Mouse (Mus musculus) induced T-regulatory cell, adult 2 months (primary cell): Measurements from ENCODE around the gene Dclre1c.
A peak's percentile ranks its signal among the peaks of the same experiment; 100 is the strongest.
"Not testable (repeated sequence)": the region's sequence is repeated elsewhere in the genome, so short reads cannot be mapped to it uniquely, and the experiment has no call there.

Experiments
- DNase-seq: peaks from one replicate; pipeline ENCODE4 v3.0.0-alpha.2; 2012; ENCODE audit warnings: low read depth

Dclre1c gene

GRCm38 (mm10) chr2:3423841-3424578 is at the start of gene Dclre1c:
TSS of gene Dclre1c (plus strand) at chr2:3424131.
- peak; percentile 97 for DNase-seq

GRCm38 (mm10) chr2:3387105-3387860 is 36.6 kb upstream of the Dclre1c start:
- DNase-seq: no peak

GRCm38 (mm10) chr2:3391945-3392344 is 32.0 kb upstream of the Dclre1c start:
- no peak for DNase-seq

- DNase-seq: not testable (repeated sequence)
These were observed 26.8 kb upstream of the Dclre1c start, which contains the start of gene Olah for GRCm38 (mm10) chr2:3397110-3397509. TSS of gene Olah (minus strand) at chr2:3397210.

GRCm38 (mm10) chr2:3405981-3406380 is 17.9 kb upstream of the Dclre1c start:
- DNase-seq: no peak

GRCm38 (mm10) chr2:3407756-3408155 is 16.2 kb upstream of the Dclre1c start:
- DNase-seq: no peak

GRCm38 (mm10) chr2:3414241-3414640 is 9.7 kb upstream of the Dclre1c start:
- peak; percentile 78 for DNase-seq

- no peak for DNase-seq
These were observed 8.3 kb upstream of the Dclre1c start for GRCm38 (mm10) chr2:3415676-3416075.

GRCm38 (mm10) chr2:3418883-3419431 is 5.0 kb upstream of the Dclre1c start:
- DNase-seq: peak; percentile 98

- peak; percentile 33 for DNase-seq
These were observed 3.8 kb upstream of the Dclre1c start for GRCm38 (mm10) chr2:3420157-3420556.

GRCm38 (mm10) chr2:3422548-3422947 is 1.4 kb upstream of the Dclre1c start, which contains the start of gene Meig1:
TSS of gene Meig1 (minus strand) at chr2:3422648.
- no peak for DNase-seq

- no peak for DNase-seq
These were observed 614 bp downstream of the Dclre1c start for GRCm38 (mm10) chr2:3424579-3424910.

GRCm38 (mm10) chr2:3430956-3431355 is 7.0 kb downstream of the Dclre1c start:
- DNase-seq: no peak

GRCm38 (mm10) chr2:3435369-3436061 is 11.6 kb downstream of the Dclre1c start:
- DNase-seq: no peak

- no peak for DNase-seq
These were observed 14.0 kb downstream of the Dclre1c start for GRCm38 (mm10) chr2:3437956-3438355.

GRCm38 (mm10) chr2:3444206-3444605 is 20.3 kb downstream of the Dclre1c start:
- DNase-seq: no peak

- no peak for DNase-seq
These were observed 22.1 kb downstream of the Dclre1c start for GRCm38 (mm10) chr2:3445984-3446383.

GRCm38 (mm10) chr2:3449431-3449830 is 25.5 kb downstream of the Dclre1c start:
- DNase-seq: no peak

GRCm38 (mm10) chr2:3453096-3453495 is 29.2 kb downstream of the Dclre1c start:
- no peak for DNase-seq

GRCm38 (mm10) chr2:3456590-3456989 is 32.7 kb downstream of the Dclre1c start:
- DNase-seq: no peak

- DNase-seq: peak; percentile 61
These were observed 50.0 kb downstream of the Dclre1c start for GRCm38 (mm10) chr2:3473891-3474290.

- peak; percentile 77 for DNase-seq
These were observed 50.5 kb downstream of the Dclre1c start for GRCm38 (mm10) chr2:3474361-3474805.
